Mouse (Mus musculus): Measurements from ENCODE around the gene Ubtd2.

GRCm38 (mm10) chr11:32444266-32444665, 10.9 kb upstream of the Ubtd2 start:
- no peak for TF ChIP-seq GATA1 (IDR thresholded peaks at IDR 0.05; ENCODE audit: borderline replicate concordance, low read length)
- TF ChIP-seq FLI1 (IDR thresholded peaks at IDR 0.05; ENCODE audit: low read length), result no peak

Measured in megakaryocyte, embryonic 14.5 days (primary cell).